Mouse (Mus musculus): Measurements from ENCODE around the gene Lhfpl3.

GRCm38 (mm10) chr5:23114249-23114648 is 368.4 kb downstream of the Lhfpl3 start:
- TF ChIP-seq EP300 (IDR thresholded peaks at IDR 0.05; ENCODE audit: low read depth): no peak
- no peak for TF ChIP-seq CTCF (IDR thresholded peaks at IDR 0.05; ENCODE audit: low read depth)
